Mouse (Mus musculus) lung, embryonic 14.5 days (tissue): ENCODE measurements around the gene Ankrd39. TPM values are rescaled to one million over a fixed set of nuclear protein-coding genes. Genes with fewer than 3 reads are reported as not detected.

Experiments used
- ATAC-seq: fragments of 200-750 bp; cut with Nextera tagmentation; 2 replicates; pipeline ENCODE4 v1.8.0; 2017; ENCODE audit warnings: mild to moderate bottlenecking, moderate TSS enrichment, moderate library complexity; ENCODE audit not compliant: insufficient read depth
- DNase-seq: peaks from one replicate; pipeline ENCODE4 v3.0.0-alpha.2; 2015
- H3K27ac ChIP-seq: fragments of 300-500 bp; sonication (generic); 2 replicates; pipeline ENCODE4 v1.5.1; 2014; ENCODE audit warnings: low read depth, mild to moderate bottlenecking, moderate library complexity
- H3K27me3 ChIP-seq: fragments of 300-500 bp; sonication (generic); 2 replicates; pipeline ENCODE4 v1.6.1; 2014; ENCODE audit warnings: low read length, control low read depth; ENCODE audit not compliant: insufficient read depth
- H3K36me3 ChIP-seq: fragments of 300-500 bp; sonication (generic); 2 replicates; pipeline ENCODE4 v1.6.1; 2014; ENCODE audit warnings: control low read depth; ENCODE audit not compliant: insufficient read depth
- H3K4me1 ChIP-seq: fragments of 300-500 bp; sonication (generic); 2 replicates; pipeline ENCODE4 v1.6.1; 2014; ENCODE audit warnings: antibody characterized with exemption, control low read depth; ENCODE audit not compliant: insufficient read depth
- H3K4me2 ChIP-seq: fragments of 300-500 bp; sonication (generic); 2 replicates; pipeline ENCODE4 v1.6.1; 2014; ENCODE audit warnings: mild to moderate bottlenecking
- H3K4me3 ChIP-seq: fragments of 300-500 bp; sonication (generic); 2 replicates; pipeline ENCODE4 v1.5.1; 2014; ENCODE audit warnings: low read depth, low read length
- H3K9ac ChIP-seq: fragments of 300-500 bp; sonication (generic); 2 replicates; pipeline ENCODE4 v1.6.1; 2014
- H3K9me3 ChIP-seq: fragments of 300-500 bp; sonication (generic); 2 replicates; pipeline ENCODE4 v1.6.1; 2016; ENCODE audit warnings: low read depth, low read length, control low read depth
- CTCF ChIP-seq: IDR thresholded peaks from 2 replicates; pipeline ENCODE4 v1.5.1; 2016; ENCODE audit warnings: antibody characterized with exemption, low read depth
- WGBS: fragments of 180-500 bp; shearing (Covaris S2); extraction: QIAGEN DNeasy Blood & Tissue Kit; methylation state at CpG from one replicate; pipeline ENCODE4 v1.1.7; 2014; 5-methylcytosine and 5-hydroxymethylcytosine counted together
- polyA plus RNA-seq: library from polyadenylated mRNA; unstranded; fragments of >200 nt; fragmentation: Nextera tagmentation; extraction: Ambion mirVana; gene quantifications from 2 replicates; pipeline ENCODE4 v1.2.1, GENCODE M21; 2014

Gene Ankrd39
- polyA plus RNA-seq, 1 experiment from 2014 or later = 19.9 TPM

GRCm38 (mm10) chr1:36545845-36546600, 1.2 kb downstream of the Ankrd39 start:
- 0 out of 2 replicates have a peak, but pooled peaks cover 8% of the 10 kb centered on the region for H3K4me1 ChIP-seq
- peak overlapping the region; percentile 68 for H3K4me3 ChIP-seq
- H3K36me3 ChIP-seq = peaks cover 49% of the 10 kb centered on the region
- WGBS = 65% methylated on average over 19 of the region's 19 CpGs
- peak overlapping the region; percentile 71 for H3K9ac ChIP-seq
- peak overlapping the region; percentile 77 for H3K4me2 ChIP-seq
- no peak for ATAC-seq
- H3K9me3 ChIP-seq = no peaks in the 10 kb centered on the region
- TF ChIP-seq CTCF = no peak
- DNase-seq = no peak
- no peak overlapping the region for H3K27ac ChIP-seq
- H3K27me3 ChIP-seq = no peaks in the 10 kb centered on the region

GRCm38 (mm10) chr1:36545382-36545781, 1.9 kb downstream of the Ankrd39 start:
- TF ChIP-seq CTCF = no peak
- ATAC-seq (no peak), DNase-seq (no peak)
- no peaks in the 10 kb centered on the region for H3K9me3 ChIP-seq
- 0 out of 2 replicates have a peak, but pooled peaks cover 8% of the 10 kb centered on the region for H3K4me1 ChIP-seq
- no peaks in the 10 kb centered on the region for H3K27me3 ChIP-seq
- H3K36me3 ChIP-seq = peaks cover 47% of the 10 kb centered on the region
- no peak overlapping the region for H3K9ac ChIP-seq
- no peak overlapping the region for H3K27ac ChIP-seq
- no peak overlapping the region for H3K4me3 ChIP-seq
- WGBS = 76% methylated on average over 2 of the region's 2 CpGs
- peak overlapping the region; percentile 77; the same call in 1 of the 2 replicates for H3K4me2 ChIP-seq

- TF ChIP-seq CTCF = no peak
- Histone ChIP-seq H3K4me3 (no peak overlapping the region), H3K9me3 (no peaks in the 10 kb centered on the region), H3K4me1 (0 out of 2 replicates have a peak, but pooled peaks cover 4% of the 10 kb centered on the region), H3K9ac (no peak overlapping the region), H3K27me3 (no peaks in the 10 kb centered on the region), H3K27ac (no peak overlapping the region), H3K36me3 (peaks cover 45% of the 10 kb centered on the region), H3K4me2 (no peak overlapping the region)
- DNase-seq = no peak
- WGBS = 87% methylated on average over 9 of the region's 9 CpGs
- no peak for ATAC-seq
Measured at GRCm38 (mm10) chr1:36542925-36543324, 4.3 kb downstream of the Ankrd39 start.

GRCm38 (mm10) chr1:36541844-36542243, 5.4 kb downstream of the Ankrd39 start:
- Histone ChIP-seq H3K4me2 (no peak overlapping the region), H3K27ac (no peak overlapping the region), H3K4me3 (no peak overlapping the region), H3K4me1 (0 out of 2 replicates have a peak, but pooled peaks cover 4% of the 10 kb centered on the region), H3K27me3 (no peaks in the 10 kb centered on the region), H3K9me3 (no peaks in the 10 kb centered on the region), H3K36me3 (peaks cover 50% of the 10 kb centered on the region), H3K9ac (no peak overlapping the region)
- DNase-seq (no peak), ATAC-seq (no peak)
- TF ChIP-seq CTCF = no peak
- 97% methylated on average over 16 of the region's 16 CpGs for WGBS

- H3K4me3 ChIP-seq = no peak overlapping the region
- no peaks in the 10 kb centered on the region for H3K4me1 ChIP-seq
- no peak overlapping the region for H3K27ac ChIP-seq
- WGBS = 90% methylated on average over 12 of the region's 12 CpGs
- no peak for TF ChIP-seq CTCF
- no peak for DNase-seq
- no peaks in the 10 kb centered on the region for H3K9me3 ChIP-seq
- ATAC-seq = no peak
- H3K4me2 ChIP-seq = no peak overlapping the region
- H3K27me3 ChIP-seq = no peaks in the 10 kb centered on the region
- peaks cover 54% of the 10 kb centered on the region for H3K36me3 ChIP-seq
- H3K9ac ChIP-seq = no peak overlapping the region
Measured at GRCm38 (mm10) chr1:36540807-36541206, 6.4 kb downstream of the Ankrd39 start.

- H3K4me2 ChIP-seq = no peak overlapping the region
- no peak for DNase-seq
- no peak for ATAC-seq
- 87% methylated on average over 11 of the region's 11 CpGs for WGBS
- no peaks in the 10 kb centered on the region for H3K9me3 ChIP-seq
- H3K27me3 ChIP-seq = no peaks in the 10 kb centered on the region
- no peak overlapping the region for H3K27ac ChIP-seq
- no peak for TF ChIP-seq CTCF
- peaks cover 54% of the 10 kb centered on the region for H3K36me3 ChIP-seq
- H3K4me3 ChIP-seq = no peak overlapping the region
- H3K4me1 ChIP-seq = no peaks in the 10 kb centered on the region
- H3K9ac ChIP-seq = no peak overlapping the region
Measured at GRCm38 (mm10) chr1:36540132-36540531, 7.1 kb downstream of the Ankrd39 start.

GRCm38 (mm10) chr1:36539186-36539585, 8.1 kb downstream of the Ankrd39 start, which contains the start of gene Gm42417:
TSS of gene Gm42417 (minus strand) at chr1:36539429.
- no peak within 1 kb of the TSS for H3K4me3 ChIP-seq
- H3K27me3 ChIP-seq = no peaks in the 10 kb centered on the region
- TF ChIP-seq CTCF = no peak
- no peak within 1 kb of the TSS for H3K9ac ChIP-seq
- H3K27ac ChIP-seq = no peak within 1 kb of the TSS
- peaks cover 54% of the 10 kb centered on the region for H3K36me3 ChIP-seq
- ATAC-seq (no peak), DNase-seq (no peak)
- H3K4me1 ChIP-seq = no peaks in the 10 kb centered on the region
- no peaks in the 10 kb centered on the region for H3K9me3 ChIP-seq
- 27% methylated on average over 9 of the region's 9 CpGs for WGBS
- H3K4me2 ChIP-seq = no peak within 1 kb of the TSS
